Mouse (Mus musculus): ENCODE data around the gene Pdzd7. TPM values are rescaled to one million over a fixed set of nuclear protein-coding genes. Genes with fewer than 3 reads are reported as not detected.

Pdzd7 gene
- polyA plus RNA-seq, 1 experiment from 2014 or later: 0.41 TPM

DNA sequence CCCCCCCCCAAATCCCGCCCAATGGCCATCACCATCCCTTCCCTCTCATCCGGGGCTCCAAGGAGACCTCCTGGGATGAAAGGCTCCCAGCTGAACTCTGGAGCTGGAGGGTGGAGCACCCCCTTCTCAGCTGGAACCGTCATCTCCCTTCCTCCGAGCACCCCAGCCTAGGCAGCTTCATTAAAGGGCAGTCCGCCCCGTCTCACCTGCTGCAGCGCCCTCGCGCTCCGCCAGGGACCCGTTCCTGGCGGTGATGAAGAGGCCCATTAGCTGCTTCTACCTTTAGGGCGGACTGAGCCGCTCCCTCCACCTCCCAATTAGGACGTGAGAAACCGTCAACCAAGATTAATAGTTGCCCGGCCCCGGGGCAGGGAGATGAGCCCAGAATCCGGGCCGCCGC, 19.7 kb upstream of the Pdzd7 start:
- DNase-seq (ENCODE audit: low spot score) (no peak), ATAC-seq (replicated peaks; ENCODE audit: insufficient number of reproducible peaks, low FRiP score, low TSS enrichment, low read depth) (no peak)
- no peaks in the 10 kb centered on the region for H3K36me3 ChIP-seq (replicated peaks; ENCODE audit: control insufficient read depth, insufficient read depth, low read depth, low read length)
- no peak overlapping the region for H3K4me2 ChIP-seq (ENCODE audit: low read depth, low read length)
- H3K27ac ChIP-seq (replicated peaks; ENCODE audit: low read depth, low read length): no peak overlapping the region
- no peak overlapping the region for H3K4me3 ChIP-seq (ENCODE audit: low read depth, low read length)
- H3K27me3 ChIP-seq (ENCODE audit: control insufficient read depth, insufficient read depth, low read length): peaks cover 39% of the 10 kb centered on the region
- WGBS: 3% methylated on average over 21 of the region's 21 CpGs
- H3K9ac ChIP-seq (replicated peaks; ENCODE audit: low read length): no peak overlapping the region
- H3K9me3 ChIP-seq (replicated peaks; ENCODE audit: control insufficient read depth, low read length): no peaks in the 10 kb centered on the region
- H3K4me1 ChIP-seq (ENCODE audit: control insufficient read depth, insufficient read depth, low read length): no peaks in the 10 kb centered on the region

DNA sequence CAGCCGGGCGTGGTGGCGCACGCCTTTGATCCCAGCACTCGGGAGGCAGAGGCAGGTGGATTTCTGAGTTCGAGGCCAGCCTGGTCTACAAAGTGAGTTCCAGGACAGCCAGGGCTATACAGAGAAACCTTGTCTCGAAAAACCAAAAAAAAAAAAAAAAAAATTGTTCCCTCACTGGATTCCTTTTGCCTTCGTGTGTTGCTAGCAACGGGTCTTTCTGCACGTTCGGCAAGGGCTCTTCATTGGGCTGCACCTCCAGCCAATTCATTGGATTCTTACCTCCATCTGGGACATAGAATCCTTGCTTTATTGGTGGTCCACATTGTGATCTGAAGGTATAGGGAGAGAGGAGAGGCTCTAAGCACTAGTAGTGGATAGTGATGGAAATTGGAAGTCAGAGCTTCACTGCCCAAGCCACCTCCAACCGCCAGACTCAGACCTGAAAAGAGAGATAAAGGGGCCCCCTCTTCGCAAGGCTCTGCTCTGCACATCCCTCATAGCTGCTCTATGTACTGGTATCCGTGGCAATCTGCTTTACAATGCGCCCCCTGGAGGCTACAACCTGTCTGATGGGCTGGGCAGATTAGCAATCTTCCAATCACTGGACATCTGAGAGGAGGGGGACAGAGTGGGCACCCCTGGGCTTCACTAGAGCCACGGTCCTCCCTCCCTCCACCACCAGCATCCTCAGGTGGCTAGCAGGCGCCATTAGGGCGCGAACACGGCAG, 18.2 kb upstream of the Pdzd7 start:
- DNase-seq (ENCODE audit: low spot score) (peak; percentile 63), ATAC-seq (replicated peaks; ENCODE audit: insufficient number of reproducible peaks, low FRiP score, low TSS enrichment, low read depth) (no peak; the same call in 1 of the 2 replicates)
- Histone ChIP-seq H3K36me3 (replicated peaks; ENCODE audit: control insufficient read depth, insufficient read depth, low read depth, low read length) (no peaks in the 10 kb centered on the region), H3K9ac (replicated peaks; ENCODE audit: low read length) (no peak overlapping the region; the same call in 1 of the 2 replicates), H3K4me1 (ENCODE audit: control insufficient read depth, insufficient read depth, low read length) (no peaks in the 10 kb centered on the region), H3K27me3 (ENCODE audit: control insufficient read depth, insufficient read depth, low read length) (peaks cover 39% of the 10 kb centered on the region), H3K4me2 (ENCODE audit: low read depth, low read length) (no peak overlapping the region), H3K27ac (replicated peaks; ENCODE audit: low read depth, low read length) (no peak overlapping the region), H3K9me3 (replicated peaks; ENCODE audit: control insufficient read depth, low read length) (no peaks in the 10 kb centered on the region), H3K4me3 (ENCODE audit: low read depth, low read length) (no peak overlapping the region)
- 45% methylated on average over 19 of the region's 20 CpGs for WGBS

DNA sequence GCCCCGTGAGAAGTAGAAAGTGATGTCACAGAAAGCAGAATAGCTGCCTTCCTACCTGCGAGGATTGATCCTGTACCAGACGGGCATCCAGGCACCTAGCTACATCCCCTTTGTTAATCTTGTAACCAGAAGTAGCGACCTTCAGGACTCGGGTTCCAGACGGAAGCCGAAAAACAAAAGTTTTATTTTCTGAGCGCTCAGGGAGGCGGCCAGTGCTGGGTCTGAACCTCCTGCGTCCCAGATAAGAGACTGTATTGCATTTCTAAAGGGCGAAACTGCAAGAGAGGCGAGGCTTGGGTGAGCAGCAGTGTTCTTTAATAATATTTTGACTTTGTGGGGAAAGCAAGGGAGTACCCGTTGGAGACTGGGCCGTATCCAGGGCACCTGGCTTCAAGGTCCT, 13.3 kb upstream of the Pdzd7 start:
- DNase-seq (ENCODE audit: low spot score): no peak
- H3K4me1 ChIP-seq (ENCODE audit: control insufficient read depth, insufficient read depth, low read length): peaks cover 3% of the 10 kb centered on the region
- H3K27me3 ChIP-seq (ENCODE audit: control insufficient read depth, insufficient read depth, low read length): peaks cover under 1% of the 10 kb centered on the region; the same call in 1 of the 2 replicates
- H3K9ac ChIP-seq (replicated peaks; ENCODE audit: low read length): peak overlapping the region; percentile 92
- H3K9me3 ChIP-seq (replicated peaks; ENCODE audit: control insufficient read depth, low read length): no peaks in the 10 kb centered on the region
- no peak; the same call in 1 of the 2 replicates for ATAC-seq (replicated peaks; ENCODE audit: insufficient number of reproducible peaks, low FRiP score, low TSS enrichment, low read depth)
- peak overlapping the region; percentile 61 for H3K4me3 ChIP-seq (ENCODE audit: low read depth, low read length)
- peak overlapping the region; percentile 98 for H3K27ac ChIP-seq (replicated peaks; ENCODE audit: low read depth, low read length)
- no peaks in the 10 kb centered on the region for H3K36me3 ChIP-seq (replicated peaks; ENCODE audit: control insufficient read depth, insufficient read depth, low read depth, low read length)
- WGBS: under 1% methylated on average over 14 of the region's 14 CpGs
- peak overlapping the region; percentile 85 for H3K4me2 ChIP-seq (ENCODE audit: low read depth, low read length)

GRCm38 (mm10) chr19:45058113-45058839, 12.8 kb upstream of the Pdzd7 start:
- Histone ChIP-seq H3K27ac (replicated peaks; ENCODE audit: low read depth, low read length) (peak overlapping the region; percentile 98), H3K4me2 (ENCODE audit: low read depth, low read length) (peak overlapping the region; percentile 85), H3K9me3 (replicated peaks; ENCODE audit: control insufficient read depth, low read length) (no peaks in the 10 kb centered on the region), H3K27me3 (ENCODE audit: control insufficient read depth, insufficient read depth, low read length) (no peaks in the 10 kb centered on the region), H3K4me1 (ENCODE audit: control insufficient read depth, insufficient read depth, low read length) (peaks cover 3% of the 10 kb centered on the region), H3K36me3 (replicated peaks; ENCODE audit: control insufficient read depth, insufficient read depth, low read depth, low read length) (no peaks in the 10 kb centered on the region), H3K4me3 (ENCODE audit: low read depth, low read length) (peak overlapping the region; percentile 61), H3K9ac (replicated peaks; ENCODE audit: low read length) (peak overlapping the region; percentile 92)
- DNase-seq (ENCODE audit: low spot score) (peak; percentile 100), ATAC-seq (replicated peaks; ENCODE audit: insufficient number of reproducible peaks, low FRiP score, low TSS enrichment, low read depth) (peak; percentile 93)
- under 1% methylated on average over 34 of the region's 34 CpGs for WGBS

- 44% methylated on average over 7 of the region's 7 CpGs for WGBS
These were observed 12.2 kb upstream of the Pdzd7 start for GRCm38 (mm10) chr19:45057724-45058112.

GRCm38 (mm10) chr19:45056908-45057698, 11.6 kb upstream of the Pdzd7 start:
- peak overlapping the region; percentile 98 for H3K27ac ChIP-seq (replicated peaks; ENCODE audit: low read depth, low read length)
- ATAC-seq (replicated peaks; ENCODE audit: insufficient number of reproducible peaks, low FRiP score, low TSS enrichment, low read depth) (no peak), DNase-seq (ENCODE audit: low spot score) (no peak)
- peak overlapping the region; percentile 75 for H3K9ac ChIP-seq (replicated peaks; ENCODE audit: low read length)
- H3K4me1 ChIP-seq (ENCODE audit: control insufficient read depth, insufficient read depth, low read length): peaks cover 3% of the 10 kb centered on the region
- peak overlapping the region; percentile 64 for H3K4me2 ChIP-seq (ENCODE audit: low read depth, low read length)
- no peaks in the 10 kb centered on the region for H3K9me3 ChIP-seq (replicated peaks; ENCODE audit: control insufficient read depth, low read length)
- WGBS: 82% methylated on average over 7 of the region's 7 CpGs
- no peaks in the 10 kb centered on the region for H3K27me3 ChIP-seq (ENCODE audit: control insufficient read depth, insufficient read depth, low read length)
- H3K4me3 ChIP-seq (ENCODE audit: low read depth, low read length): peak overlapping the region; percentile 61; the same call in 1 of the 2 replicates
- H3K36me3 ChIP-seq (replicated peaks; ENCODE audit: control insufficient read depth, insufficient read depth, low read depth, low read length): no peaks in the 10 kb centered on the region

More at GRCm38 (mm10) chr19:45057724-45058112, 12.2 kb upstream of the Pdzd7 start:
- H3K9me3 ChIP-seq (replicated peaks; ENCODE audit: control insufficient read depth, low read length): no peaks in the 10 kb centered on the region
- peak overlapping the region; percentile 75 for H3K9ac ChIP-seq (replicated peaks; ENCODE audit: low read length)
- H3K4me1 ChIP-seq (ENCODE audit: control insufficient read depth, insufficient read depth, low read length): peaks cover 3% of the 10 kb centered on the region
- peak overlapping the region; percentile 98 for H3K27ac ChIP-seq (replicated peaks; ENCODE audit: low read depth, low read length)
- H3K36me3 ChIP-seq (replicated peaks; ENCODE audit: control insufficient read depth, insufficient read depth, low read depth, low read length): no peaks in the 10 kb centered on the region
- H3K27me3 ChIP-seq (ENCODE audit: control insufficient read depth, insufficient read depth, low read length): no peaks in the 10 kb centered on the region
- peak overlapping the region; percentile 64 for H3K4me2 ChIP-seq (ENCODE audit: low read depth, low read length)
- no peak for ATAC-seq (replicated peaks; ENCODE audit: insufficient number of reproducible peaks, low FRiP score, low TSS enrichment, low read depth)
- H3K4me3 ChIP-seq (ENCODE audit: low read depth, low read length): peak overlapping the region; percentile 61
- no peak for DNase-seq (ENCODE audit: low spot score)

GRCm38 (mm10) chr19:45056364-45056763, 10.8 kb upstream of the Pdzd7 start:
- no peak overlapping the region for H3K9ac ChIP-seq (replicated peaks; ENCODE audit: low read length)
- no peaks in the 10 kb centered on the region for H3K27me3 ChIP-seq (ENCODE audit: control insufficient read depth, insufficient read depth, low read length)
- no peak for ATAC-seq (replicated peaks; ENCODE audit: insufficient number of reproducible peaks, low FRiP score, low TSS enrichment, low read depth)
- H3K4me3 ChIP-seq (ENCODE audit: low read depth, low read length): no peak overlapping the region
- no peak overlapping the region for H3K27ac ChIP-seq (replicated peaks; ENCODE audit: low read depth, low read length)
- no peaks in the 10 kb centered on the region for H3K9me3 ChIP-seq (replicated peaks; ENCODE audit: control insufficient read depth, low read length)
- H3K4me1 ChIP-seq (ENCODE audit: control insufficient read depth, insufficient read depth, low read length): peaks cover 3% of the 10 kb centered on the region
- no peak overlapping the region for H3K4me2 ChIP-seq (ENCODE audit: low read depth, low read length)
- DNase-seq (ENCODE audit: low spot score): peak; percentile 64
- H3K36me3 ChIP-seq (replicated peaks; ENCODE audit: control insufficient read depth, insufficient read depth, low read depth, low read length): no peaks in the 10 kb centered on the region
- WGBS: 50% methylated on average over 4 of the region's 4 CpGs
